Mouse (Mus musculus) cerebellum, postnatal 4 days (tissue): ENCODE data around the gene Dnaic1.

Experiments used
- DNase-seq, 2 experiments: peaks; one replicate each; pipeline ENCODE4 v3.0.0; 2022; ENCODE audit warnings: low spot score in 2 of 2, mixed read lengths in 1 of 2

Gene Dnaic1

DNA sequence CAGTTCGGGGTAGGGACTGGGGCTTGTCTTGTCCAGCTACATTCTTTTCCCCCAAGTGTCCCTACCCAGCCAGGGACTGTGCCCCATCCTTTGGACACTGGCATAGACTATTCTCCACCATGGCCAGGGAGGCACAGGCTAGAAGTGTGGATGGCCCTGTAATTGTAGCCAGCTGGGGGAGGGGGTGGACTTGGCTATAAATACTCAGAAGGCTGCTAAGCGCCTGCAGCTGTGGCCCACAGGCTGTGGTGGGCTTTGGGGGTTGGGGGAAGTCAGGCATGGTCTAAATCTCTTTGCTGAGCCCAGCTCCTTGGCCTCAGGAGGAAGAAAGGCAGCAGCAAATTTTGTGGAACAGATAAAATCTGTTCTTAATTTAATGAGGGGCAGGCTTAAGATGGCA is 66.3 kb downstream of the Dnaic1 start:
- DNase-seq = no peak

DNA sequence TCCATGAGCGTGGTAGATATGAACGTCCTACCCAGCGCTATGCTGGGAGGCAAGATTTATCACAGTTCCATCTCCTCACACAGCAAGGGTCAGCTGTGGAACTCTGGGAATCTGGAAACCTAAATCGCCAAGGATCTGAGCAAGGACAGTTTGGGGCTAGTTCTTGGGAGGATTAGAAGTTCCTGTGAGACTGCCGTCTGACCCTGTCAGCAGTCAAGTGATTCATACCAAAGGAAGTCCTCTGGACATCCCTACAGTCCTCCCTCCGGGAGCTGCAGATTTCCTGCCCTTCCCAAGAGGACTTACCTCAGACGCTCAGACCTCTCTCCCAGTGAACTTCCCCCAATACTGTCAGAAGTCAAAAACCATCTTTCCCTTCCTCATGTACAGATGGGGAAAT is 66.8 kb downstream of the Dnaic1 start:
- DNase-seq = no peak

DNA sequence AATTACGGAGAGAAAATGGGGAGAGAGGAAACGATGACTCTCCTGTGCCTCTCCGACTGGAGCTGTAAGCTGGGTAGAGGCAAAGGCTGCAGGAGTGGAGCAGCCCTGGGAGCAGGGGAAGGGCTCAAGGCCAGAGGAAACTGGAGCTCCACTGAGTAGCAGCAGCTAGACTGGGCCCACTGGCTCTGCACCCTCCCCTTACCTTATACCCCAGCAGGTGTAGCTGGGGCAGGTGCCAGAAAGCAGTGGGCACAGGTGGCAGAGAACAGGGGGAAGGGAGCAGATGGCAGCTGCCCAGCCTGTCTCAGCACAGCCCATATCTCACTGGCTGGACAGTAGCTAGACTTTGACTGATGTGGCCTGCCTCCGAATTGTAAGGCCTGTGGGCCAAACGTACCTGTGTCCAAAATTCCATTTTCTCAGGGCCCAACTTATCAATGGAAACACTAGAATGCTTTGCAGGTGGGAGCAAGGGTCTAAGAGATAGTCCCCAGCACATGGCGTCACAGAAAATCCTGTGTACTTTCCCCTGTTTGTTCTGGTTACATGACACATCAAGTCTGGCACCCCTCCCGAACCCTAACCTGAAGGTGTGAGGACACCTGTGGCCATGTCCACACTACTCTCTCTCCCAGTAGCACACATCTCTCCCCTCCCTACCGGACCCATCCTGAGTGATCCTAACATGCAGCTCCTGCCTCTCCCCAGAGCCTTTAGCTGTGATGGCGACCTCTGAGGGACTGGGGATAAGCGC is 67.5 kb downstream of the Dnaic1 start:
- peak in 1 of 2 experiments; percentile 47 for DNase-seq

DNA sequence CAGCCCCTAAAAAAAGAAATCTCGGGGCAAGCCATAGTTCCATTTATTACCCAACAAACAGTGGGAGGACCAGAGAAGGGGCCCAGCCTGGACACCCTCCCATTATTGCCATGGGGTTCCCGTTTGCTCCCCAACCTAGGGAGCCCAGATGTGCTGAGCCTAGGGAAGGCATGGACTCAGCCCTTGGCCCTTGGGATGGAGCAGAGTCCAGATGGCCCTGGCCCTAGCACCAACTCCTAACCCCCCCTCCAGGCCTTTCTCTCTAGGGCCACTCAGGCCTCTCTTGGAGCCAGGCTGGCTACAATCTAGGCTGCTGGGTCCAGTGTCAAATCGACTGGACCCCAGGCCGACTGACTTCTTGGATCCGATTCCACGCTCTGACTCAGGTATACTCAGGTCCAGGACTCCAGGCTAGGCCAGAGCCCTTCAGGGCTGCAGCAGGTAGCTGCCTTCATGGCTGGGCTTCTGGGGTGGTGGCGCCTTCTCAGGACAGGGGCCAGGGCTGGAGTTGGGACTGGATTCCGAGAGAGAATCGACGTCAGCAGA is 68.7 kb downstream of the Dnaic1 start:
- DNase-seq = no peak

DNA sequence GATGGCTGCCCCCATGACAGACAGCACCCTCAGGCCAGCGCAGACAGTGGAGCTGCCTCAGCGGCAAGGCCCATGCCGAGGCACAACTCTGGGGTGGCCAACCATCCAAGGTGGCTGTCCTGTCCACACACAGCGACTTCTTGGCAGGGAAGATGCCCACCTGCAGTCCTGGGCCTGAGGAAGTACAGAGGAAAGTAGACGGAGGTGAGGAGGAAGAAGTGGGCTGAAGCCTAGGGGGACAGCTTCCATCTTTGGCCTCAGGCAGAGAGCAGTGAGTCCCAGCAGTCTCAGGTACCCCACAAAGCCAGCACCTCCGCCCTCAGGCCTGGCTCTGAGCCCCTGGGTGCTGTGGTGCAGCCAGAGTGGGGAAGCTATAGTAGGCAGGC is 69.2 kb downstream of the Dnaic1 start:
- DNase-seq = no peak

DNA sequence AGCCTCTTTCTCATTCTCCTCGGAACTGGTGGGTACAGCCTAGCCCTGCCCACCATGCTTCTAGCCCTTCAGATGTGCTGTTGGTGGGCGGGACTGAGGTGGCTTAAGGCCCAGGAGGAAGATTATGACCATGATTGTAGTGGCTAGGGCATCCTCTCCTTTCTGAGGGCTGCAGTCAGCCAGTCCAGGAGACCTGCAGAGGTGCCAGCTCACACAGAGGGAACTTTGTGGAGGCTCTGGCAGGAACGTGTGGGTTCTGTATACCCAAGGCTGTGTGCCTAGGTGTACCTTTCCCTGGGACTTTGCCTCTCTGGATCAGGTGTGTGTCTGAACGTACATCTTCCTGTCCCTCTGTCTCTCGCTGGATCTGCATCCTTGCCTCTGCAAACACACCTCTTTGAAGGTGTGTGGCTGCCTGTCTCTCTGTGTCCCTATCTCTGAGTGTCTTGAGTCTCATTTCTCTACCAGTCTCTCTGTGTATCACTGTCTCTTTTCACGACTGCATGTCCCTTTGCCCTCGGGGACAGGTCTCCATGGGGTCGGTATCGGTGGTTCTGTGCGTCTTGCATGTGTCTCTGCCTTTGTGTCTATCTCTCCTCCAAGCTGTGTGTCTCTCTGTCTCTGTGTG is 69.8 kb downstream of the Dnaic1 start:
- DNase-seq = no peak

DNA sequence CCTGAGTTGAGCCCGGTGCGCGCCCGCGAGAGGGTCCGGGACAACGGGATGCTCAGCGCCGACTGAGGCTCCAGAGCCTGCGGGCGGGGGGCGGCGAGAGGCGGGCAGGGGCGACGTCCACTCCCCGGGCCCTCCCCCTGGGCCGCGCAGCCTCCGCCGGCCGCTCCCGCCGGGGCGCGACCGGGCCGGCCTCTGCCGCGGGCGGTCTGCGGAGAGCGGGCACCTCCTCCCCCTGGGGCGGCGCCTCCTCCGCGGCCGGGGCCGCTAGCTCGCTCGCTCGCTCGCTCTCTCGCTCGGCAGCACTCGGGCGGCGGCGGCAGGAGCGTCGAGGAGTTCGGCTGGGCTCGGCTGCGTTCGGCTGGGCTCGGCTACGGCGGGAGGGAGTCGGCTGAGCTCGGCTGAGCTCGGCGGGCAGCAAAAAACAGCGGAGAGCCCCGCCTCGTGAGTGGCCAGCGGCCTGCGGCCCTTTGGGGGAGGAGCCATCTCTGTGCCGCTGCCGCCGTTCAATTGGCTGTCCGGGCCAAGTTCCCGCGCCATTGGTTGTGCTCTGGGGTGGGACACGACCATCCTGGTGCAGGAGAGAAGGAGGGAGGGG is 70.4 kb downstream of the Dnaic1 start, which contains the start of gene Enho:
Gene Enho (minus strand): TSS at position 412 of the 595 bp plus-strand sequence.
- DNase-seq = peak; percentile 91 to 96

DNA sequence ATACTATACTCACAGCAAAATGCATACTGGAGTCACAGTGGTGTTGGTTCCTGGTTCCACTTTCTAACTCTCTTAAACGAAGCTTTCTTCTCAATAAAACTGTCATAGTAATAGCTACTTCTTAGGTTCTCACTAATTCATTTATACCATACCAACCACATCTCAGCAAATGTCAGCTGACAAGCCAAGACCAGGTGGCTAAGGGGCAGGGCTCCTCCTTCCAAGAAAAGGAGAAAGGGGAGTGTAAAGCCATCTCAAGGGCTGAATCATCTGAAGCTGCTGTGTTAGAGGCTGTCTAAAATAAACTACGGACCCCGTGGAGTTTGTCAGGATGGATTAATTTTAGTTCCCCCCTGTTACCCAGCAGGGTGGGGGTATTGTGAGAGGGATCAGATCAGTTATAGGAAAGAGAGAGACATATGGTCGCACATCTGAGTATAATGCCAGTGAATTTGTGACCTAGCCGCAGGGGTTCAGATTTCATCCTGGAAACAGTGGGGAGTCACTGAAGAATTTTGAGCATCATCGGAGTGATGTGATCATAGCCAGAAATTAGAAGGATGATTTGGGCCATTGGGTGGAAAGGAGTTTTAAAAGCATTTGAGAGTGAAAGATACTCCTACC is 71.7 kb downstream of the Dnaic1 start:
- DNase-seq = no peak

DNA sequence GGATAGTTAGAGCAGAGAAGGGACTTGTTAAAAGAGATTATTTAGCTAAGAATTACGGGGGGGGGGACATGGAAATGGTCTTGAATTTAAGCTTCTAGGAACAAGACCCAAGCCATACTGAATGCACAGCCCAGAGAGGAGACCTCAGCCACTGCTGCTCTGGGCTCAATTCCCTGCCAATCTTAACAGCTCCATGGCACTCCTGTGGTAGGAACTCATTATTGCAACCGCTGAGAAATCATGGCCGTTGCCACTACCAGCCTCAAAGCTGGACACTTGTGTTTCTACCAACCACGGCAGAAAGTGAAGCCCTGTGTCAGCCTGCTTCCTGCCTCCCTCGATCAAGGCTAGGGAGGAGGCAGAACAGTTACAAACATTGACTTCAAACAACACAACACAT is 75.9 kb downstream of the Dnaic1 start:
- peak in 1 of 2 experiments; percentile 64 for DNase-seq

DNA sequence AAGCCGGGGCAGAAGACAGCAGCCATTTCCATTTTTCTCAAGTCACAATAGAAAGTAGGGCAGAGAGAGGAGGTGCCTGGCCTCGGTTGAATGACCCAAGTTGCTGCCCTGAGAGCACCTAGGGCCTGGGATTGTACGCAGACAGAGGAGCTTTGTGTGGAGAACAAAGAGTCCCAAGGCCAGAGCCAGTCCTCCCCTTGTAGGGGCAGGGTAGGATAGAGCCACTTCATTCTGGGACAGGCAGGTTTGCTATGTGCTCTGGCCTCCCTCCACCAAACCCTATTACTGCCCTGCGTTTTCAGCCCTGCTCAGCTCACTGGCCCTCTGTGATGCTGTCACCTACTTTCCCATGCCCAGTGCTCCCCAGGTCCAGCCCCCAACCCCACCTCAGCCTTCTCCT is 78.6 kb downstream of the Dnaic1 start:
- DNase-seq = no peak

DNA sequence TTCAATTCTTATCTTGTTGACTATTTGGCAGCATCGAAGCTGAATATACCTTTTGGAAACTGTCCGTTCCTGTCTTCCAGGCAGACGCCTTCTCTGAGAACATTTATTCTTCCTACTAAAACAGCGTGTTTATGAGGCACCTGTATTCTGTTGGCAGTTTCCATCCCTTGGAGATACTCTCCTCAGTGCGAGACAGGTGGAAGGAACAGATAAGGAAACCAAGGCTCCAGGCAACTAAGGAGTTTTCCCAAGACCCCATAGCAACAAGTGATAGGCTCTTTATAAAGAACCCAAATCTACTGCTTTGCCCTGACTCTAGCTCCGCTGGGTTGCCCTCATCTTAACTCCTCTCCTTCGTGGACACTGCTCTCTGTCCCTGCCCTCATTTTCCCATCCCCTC is 79.1 kb downstream of the Dnaic1 start:
- DNase-seq = no peak

DNA sequence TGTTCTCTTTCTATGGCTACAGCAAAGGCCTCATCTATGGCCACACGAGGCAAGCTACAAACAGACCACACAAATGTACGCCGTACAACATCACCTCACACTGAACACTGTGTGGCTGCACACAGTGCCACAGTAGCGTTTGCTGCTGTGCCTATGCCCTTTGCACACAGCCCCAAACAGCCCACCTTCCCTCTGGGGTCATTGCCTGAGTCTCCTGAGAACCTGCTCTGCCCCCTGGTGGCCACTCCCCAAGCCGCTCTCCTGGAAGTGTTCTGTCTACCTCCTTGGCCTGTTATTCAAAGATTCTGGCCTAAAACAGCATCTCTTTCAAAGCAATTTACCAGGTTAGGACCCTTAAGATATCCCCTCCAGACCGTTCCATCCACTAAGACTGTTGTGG is 83.7 kb downstream of the Dnaic1 start:
- peak; percentile 68 to 86 for DNase-seq

DNA sequence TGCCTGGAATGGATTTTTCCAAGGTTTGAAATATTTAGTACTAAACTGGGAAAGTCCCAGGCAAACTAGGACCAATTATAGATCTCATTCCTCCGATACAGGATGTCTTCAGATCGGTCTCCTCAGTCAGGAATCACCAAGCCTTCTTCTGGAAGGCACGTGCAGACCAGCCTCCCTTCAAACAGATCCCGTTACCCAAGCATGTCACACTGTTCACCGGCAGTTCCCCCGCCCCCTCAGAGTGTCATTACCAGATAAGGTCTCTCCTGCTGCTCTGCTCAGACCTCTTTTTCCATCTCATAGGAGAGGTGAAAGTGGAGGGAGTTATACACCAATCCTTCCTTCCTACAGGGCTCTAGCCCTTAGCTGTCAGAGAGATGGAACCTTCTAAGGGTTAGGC is 84.2 kb downstream of the Dnaic1 start:
- DNase-seq = no peak

DNA sequence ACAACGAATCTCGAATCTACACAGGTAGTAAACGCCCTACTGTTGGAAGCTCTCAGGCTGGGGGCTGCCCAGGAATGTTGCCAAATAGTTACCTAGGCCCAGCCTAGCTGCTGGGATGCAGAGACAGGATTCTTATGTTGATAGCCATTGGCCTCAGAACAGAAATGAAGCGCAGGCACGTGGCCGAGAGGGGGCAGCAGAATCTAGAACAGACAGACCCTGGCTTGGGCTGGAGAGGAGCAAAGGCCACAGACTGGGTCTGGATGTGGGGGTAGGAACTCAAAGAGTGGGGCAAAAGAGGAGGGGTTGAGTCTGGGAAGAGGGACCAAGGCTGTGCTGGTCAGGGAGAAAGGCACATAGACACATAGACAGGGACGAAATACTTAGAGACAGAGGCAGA is 84.6 kb downstream of the Dnaic1 start:
- DNase-seq = peak; percentile 69 to 76

DNA sequence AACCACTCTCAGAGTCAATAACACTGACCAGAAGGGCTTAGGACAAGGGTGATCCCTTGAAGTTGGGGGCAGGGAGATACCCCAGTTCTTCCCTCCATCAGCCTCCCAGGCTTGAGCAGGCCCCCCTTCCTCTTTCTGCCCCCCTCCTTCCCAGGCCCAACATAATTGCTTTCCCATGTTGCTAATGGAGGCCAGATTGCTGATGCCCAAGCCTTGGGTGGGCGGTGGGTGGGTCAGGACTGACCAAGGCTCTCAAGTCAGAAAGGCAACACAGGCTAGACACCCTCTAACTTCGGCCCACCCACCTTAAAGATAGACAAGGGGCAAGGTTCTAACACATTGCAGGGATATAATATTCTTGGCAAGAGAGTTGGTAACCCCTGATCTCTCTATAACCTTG is 86.0 kb downstream of the Dnaic1 start:
- no peak for DNase-seq

DNA sequence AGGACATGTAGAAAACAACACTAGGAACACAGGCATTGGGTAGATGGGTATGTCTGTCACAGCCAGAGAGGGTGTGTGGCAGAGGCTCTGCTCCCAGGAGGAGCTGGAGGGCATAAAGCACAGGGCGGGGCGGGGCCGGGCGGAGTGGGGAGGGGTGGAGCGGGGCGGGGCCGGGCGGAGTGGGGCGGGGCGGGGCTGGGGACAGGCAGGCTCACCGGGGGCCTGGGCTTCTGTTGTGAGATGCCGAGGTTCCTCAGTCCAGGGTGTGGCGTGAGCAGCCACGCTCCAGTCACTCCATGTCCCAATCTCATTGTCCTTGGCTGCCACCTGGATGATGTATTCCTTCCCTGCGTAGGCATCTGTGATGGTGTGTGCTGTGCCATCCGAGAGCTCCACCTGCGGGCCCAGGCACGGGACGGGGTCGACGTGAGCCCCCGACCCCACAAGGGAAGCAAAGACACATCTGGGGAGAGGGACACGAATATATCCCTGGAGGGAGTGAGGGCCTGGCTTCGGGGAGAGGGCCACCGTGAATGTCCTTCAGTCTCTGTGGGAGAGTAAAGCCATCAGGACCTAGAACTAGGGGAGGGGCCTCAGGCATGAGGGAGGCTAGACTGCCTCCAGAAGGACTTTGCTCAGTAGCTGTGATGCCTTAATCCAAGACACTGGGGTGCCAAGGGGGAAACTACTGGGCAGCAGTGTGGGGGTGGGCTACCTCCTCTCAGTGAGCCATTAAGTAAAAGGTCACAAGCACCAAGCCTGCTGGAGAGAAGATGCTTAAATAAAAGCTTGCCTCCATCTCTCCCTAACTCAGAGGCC is 89.2 kb downstream of the Dnaic1 start:
- DNase-seq = no peak

DNA sequence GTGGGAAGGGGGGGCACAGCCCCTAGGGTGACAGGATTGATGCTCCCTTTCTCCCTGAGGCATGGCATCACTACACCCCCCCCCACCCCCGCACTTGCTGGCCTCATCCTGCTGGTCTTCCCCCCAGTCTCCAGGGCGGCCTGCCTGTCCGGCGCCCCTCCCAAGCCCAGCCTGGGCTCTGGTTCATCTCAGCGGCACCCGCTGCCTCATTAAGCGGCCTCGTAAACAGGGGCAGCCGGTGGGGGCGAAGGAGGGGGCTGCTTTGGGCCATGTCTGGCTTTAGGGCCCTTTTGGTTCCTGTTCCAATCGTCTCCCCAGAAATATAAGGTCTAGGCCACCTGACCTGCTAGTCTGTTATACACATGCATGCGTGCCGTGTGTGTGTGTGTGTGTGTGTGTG is 90.0 kb downstream of the Dnaic1 start:
- DNase-seq = no peak

DNA sequence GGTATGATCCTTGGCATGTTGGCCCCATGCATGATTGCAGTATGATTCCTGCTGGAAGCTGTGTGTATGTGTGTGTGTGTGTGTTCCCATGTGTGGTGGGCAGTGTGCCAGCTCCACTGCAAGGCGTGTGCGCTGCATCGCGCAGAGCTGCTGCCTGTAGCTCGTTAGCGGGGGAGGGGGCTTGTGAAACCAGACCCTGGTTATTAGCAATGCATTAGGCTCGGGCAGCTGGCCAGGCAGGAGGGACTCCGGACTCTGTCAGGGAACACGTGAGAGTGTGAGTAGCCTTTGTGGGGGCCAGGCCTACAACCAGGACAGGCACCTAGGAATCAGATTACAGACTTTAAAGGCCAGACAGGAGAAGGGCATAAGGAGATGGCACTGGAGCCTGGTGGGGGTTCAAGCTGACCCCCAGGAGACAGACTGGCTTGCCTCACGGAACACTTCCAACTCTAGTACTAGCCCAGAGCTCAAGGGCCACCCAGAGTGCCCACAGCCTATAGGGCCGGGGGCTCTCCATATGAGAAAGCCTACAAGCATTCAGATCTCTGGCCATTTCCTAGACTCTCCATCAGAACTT is 91.4 kb downstream of the Dnaic1 start:
- peak in 1 of 2 experiments; percentile 37 for DNase-seq

DNA sequence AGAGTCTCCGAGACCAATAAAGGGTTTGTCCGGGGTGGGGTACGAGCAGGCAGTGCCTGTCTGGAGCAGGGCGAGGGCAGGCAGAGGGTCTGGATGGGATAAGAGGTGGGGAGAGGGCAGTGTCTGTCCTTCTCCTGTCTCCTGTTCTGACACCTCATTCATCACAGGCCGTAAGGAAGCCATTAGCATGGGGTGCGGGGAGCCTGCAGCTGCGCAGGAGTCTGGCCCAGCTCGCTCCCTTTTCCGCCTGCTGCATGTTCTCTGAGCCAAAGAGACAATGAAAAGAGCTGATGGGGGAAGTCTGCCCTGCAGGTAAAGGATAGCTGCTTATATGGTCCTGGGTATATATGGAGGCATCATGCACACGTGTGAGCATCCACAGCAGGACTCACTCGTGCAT is 93.1 kb downstream of the Dnaic1 start:
- no peak for DNase-seq

DNA sequence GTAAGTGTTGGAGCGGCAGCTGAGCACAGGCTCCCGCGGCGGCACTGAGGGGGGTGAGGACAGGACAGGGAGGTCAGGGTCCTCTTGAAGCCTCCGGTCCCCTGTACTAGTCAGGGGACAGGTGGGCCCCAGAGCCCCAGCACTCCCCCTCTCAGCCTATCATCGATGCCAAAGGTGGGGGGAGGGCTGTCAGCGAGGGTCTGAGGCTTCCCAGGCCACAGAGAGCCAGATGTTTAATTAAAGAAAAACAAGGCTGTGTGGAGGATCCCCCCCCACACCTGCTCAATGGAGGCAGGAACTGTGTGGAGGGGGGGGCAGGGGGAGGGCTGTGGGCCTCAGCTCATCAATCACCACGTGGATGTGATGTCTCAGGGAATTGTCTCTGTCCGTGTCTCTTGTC is 94.0 kb downstream of the Dnaic1 start:
- no peak for DNase-seq

DNA sequence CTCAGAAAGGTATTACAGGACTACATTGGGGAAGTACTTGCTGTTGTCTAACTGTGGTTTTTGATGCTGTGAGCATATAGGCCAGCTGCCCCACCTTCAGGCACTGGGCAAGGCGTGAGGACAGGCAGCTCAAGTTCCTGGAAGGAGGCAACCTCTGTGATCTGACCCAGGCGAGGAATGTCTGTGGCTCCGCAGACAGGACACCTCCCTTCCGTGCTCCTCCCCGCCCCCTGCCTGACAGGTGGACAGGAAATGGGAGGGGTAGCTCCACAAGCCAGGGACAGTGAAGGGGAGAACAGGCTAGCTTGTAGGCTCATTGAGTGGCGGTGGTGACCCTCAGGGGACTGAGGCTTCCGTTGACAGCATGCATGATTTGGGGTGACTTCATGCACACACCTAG is 95.0 kb downstream of the Dnaic1 start:
- DNase-seq = no peak
